Mouse (Mus musculus) spleen, postnatal 10 days (tissue): Measurements from ENCODE around the gene Prkce.
A peak's percentile ranks its signal among the peaks of the same experiment; 100 is the strongest.

Experiments
- DNase-seq, 2 experiments: peaks; one replicate each; pipeline ENCODE4 v3.0.0; 2021 to 2022; ENCODE audit warnings: low spot score in 2 of 2

The Prkce gene

GRCm38 (mm10) chr17:86408614-86409006, 241.0 kb downstream of the Prkce start:
- no peak for DNase-seq

GRCm38 (mm10) chr17:86409485-86409884, 241.9 kb downstream of the Prkce start:
- DNase-seq, result no peak

GRCm38 (mm10) chr17:86410496-86410895, 242.9 kb downstream of the Prkce start:
- no peak for DNase-seq

- DNase-seq, result no peak
Observed at GRCm38 (mm10) chr17:86412141-86412540, 244.6 kb downstream of the Prkce start.

GRCm38 (mm10) chr17:86414608-86415007, 247.0 kb downstream of the Prkce start:
- DNase-seq, result no peak

GRCm38 (mm10) chr17:86415989-86416388, 248.4 kb downstream of the Prkce start:
- DNase-seq, result no peak

- no peak for DNase-seq
Observed at GRCm38 (mm10) chr17:86418334-86418733, 250.7 kb downstream of the Prkce start.

- no peak for DNase-seq
Observed at GRCm38 (mm10) chr17:86419199-86419598, 251.6 kb downstream of the Prkce start.

GRCm38 (mm10) chr17:86420646-86421338, 253.2 kb downstream of the Prkce start:
- no peak for DNase-seq

- DNase-seq, result no peak
Observed at GRCm38 (mm10) chr17:86422023-86422422, 254.4 kb downstream of the Prkce start.

- DNase-seq, result no peak
Observed at GRCm38 (mm10) chr17:86429877-86430276, 262.3 kb downstream of the Prkce start.

- no peak for DNase-seq
Observed at GRCm38 (mm10) chr17:86433117-86433516, 265.5 kb downstream of the Prkce start.

- DNase-seq, result no peak
Observed at GRCm38 (mm10) chr17:86433813-86434212, 266.2 kb downstream of the Prkce start.

- DNase-seq, result no peak
Observed at GRCm38 (mm10) chr17:86434781-86435180, 267.2 kb downstream of the Prkce start.

GRCm38 (mm10) chr17:86435570-86435969, 268.0 kb downstream of the Prkce start:
- no peak for DNase-seq

- DNase-seq, result no peak
Observed at GRCm38 (mm10) chr17:86435984-86436383, 268.4 kb downstream of the Prkce start.

- DNase-seq, result peak in 1 of 2 experiments; percentile 39
Observed at GRCm38 (mm10) chr17:86436583-86437370, 269.2 kb downstream of the Prkce start.

- peak in 1 of 2 experiments; percentile 55 for DNase-seq
Observed at GRCm38 (mm10) chr17:86437516-86438277, 270.1 kb downstream of the Prkce start.

GRCm38 (mm10) chr17:86438278-86438661, 270.7 kb downstream of the Prkce start:
- no peak for DNase-seq

- DNase-seq, result no peak
Observed at GRCm38 (mm10) chr17:86438763-86439162, 271.2 kb downstream of the Prkce start.

GRCm38 (mm10) chr17:86441098-86441497, 273.5 kb downstream of the Prkce start:
- DNase-seq, result no peak

- DNase-seq, result no peak
Observed at GRCm38 (mm10) chr17:86443886-86444285, 276.3 kb downstream of the Prkce start.
